Mouse (Mus musculus) splenic B cell, adult 2 months (primary cell): Measurements from ENCODE around the gene Ntrk2.

ENCODE experiments used
- DNase-seq: peaks from one replicate; pipeline ENCODE4 v3.0.0-alpha.2; 2011; ENCODE audit warnings: low read depth, low spot score
- H3K27me3 ChIP-seq: 2 replicates; pipeline ENCODE4 v1.6.1; 2012; ENCODE audit warnings: mild to moderate bottlenecking, low read length, moderate library complexity, mixed read lengths; ENCODE audit not compliant: control insufficient read depth, poor library complexity, insufficient read depth, severe bottlenecking
- H3K36me3 ChIP-seq: 2 replicates; pipeline ENCODE4 v1.6.1; 2012; ENCODE audit warnings: mild to moderate bottlenecking, low read length, moderate library complexity, mixed read lengths; ENCODE audit not compliant: control insufficient read depth, poor library complexity, insufficient read depth, severe bottlenecking

The Ntrk2 gene

GRCm38 (mm10) chr13:58896254-58896910 lies 90.0 kb downstream of the Ntrk2 start:
- Histone ChIP-seq H3K36me3 (no peaks in the 10 kb centered on the region), H3K27me3 (no peaks in the 10 kb centered on the region)
- DNase-seq = no peak

DNA sequence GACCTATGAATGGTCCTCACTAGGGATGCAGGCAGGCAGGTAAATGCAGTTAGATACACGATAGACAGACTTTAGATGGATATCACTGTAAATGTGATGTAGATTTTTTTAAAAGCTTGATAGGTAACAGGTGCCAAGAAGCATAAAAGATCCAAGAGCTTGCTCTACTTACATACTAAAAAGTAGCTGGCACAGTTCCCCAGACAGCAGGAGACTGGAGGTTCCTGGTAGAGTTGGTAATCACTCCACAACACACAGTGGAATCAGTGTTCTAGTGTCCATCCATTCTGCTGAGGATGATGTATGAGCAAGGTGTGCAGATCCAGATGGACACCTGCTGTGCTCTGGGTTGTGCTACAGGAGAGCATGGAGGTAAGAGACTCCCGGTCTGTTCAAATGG lies 93.0 kb downstream of the Ntrk2 start:
- no peaks in the 10 kb centered on the region for H3K27me3 ChIP-seq
- DNase-seq = no peak
- no peaks in the 10 kb centered on the region for H3K36me3 ChIP-seq

DNA sequence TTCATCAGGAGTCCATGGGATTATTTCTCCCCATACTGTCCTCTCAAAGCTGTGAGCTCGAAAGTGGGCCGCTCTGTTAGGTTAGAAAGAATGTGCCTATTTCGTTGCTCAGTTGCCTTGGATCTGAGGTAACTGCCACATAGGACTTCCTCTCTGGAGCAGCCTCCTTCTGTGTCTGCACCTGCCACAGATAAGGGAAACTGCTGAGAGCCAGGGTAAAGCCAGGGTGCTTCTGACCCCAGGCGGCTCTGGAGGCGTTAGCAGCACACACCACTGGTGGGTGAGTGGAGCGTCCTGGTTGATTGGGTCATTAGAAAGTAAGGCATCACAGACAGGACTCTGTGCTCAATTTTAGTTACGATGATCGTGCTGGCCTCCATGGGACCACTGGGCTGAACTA lies 95.9 kb downstream of the Ntrk2 start:
- no peak for DNase-seq
- H3K36me3 ChIP-seq = no peaks in the 10 kb centered on the region
- no peaks in the 10 kb centered on the region; the same call in 1 of the 2 replicates for H3K27me3 ChIP-seq

DNA sequence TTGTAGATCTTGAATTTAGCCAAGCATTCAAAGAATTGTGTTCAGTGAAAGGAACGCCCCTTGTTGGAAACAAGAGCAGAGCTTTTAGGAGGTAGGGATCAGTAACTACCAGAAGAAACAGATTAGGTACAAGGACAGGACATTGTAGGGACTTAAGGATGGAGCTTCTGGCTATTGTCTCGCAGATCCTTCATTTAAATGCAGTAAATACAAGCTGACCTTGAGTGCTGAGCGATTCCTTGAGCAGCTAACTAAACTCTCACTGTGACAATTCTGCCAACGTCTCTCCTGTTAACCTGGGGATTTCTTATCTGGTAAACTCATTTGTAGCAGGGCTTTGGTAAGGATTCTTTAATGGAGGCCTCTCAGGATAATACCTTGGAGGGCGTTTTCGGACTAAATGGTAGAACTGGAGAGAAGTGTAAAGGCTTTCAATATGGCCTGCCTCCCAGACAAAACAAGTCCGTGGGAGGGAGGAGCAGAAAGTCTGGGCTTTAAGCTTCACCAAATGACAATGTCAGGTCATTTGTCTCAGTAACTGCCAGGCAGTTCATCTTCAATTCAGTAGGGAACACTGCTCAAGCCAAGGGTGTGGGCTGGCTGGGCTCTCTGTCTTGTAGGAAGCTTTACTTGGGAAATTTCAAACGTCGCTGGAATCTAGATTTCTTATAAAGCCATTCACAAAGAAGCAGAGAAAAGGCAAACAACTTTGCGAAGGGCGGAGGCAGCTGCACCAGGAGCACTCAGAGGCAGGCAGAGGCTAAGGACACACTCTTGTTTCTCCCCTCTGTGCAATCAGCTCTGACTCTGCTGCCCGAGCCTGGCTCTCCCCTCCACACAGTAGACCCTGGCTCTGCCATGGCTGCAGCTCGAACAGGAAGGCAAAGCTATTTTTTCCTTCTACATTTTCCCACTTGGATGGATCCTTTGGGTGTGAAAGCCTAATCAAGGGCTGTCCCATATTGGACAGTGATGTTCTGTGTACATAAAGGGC lies 98.7 kb downstream of the Ntrk2 start:
- Histone ChIP-seq H3K36me3 (no peaks in the 10 kb centered on the region), H3K27me3 (no peaks in the 10 kb centered on the region; the same call in 1 of the 2 replicates)
- DNase-seq = no peak

DNA sequence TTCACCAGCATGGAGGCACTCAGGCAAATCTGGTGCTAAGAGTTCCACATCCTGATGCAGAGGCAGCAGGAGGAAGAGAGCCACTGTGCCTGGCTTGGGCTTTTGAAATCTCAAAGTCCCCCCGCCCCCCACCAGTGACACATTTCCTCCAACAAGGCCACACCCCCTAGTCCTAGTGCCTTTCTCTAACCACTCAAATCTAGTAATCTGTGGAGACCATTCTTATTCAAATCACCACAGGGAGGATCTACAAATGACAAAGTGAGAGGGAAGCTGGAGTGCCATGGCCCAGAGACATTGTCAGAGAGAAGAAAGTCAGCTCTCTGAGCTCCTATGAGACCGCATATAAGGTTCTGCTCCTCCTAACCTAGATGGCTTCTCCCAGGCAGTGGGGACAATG lies 105.6 kb downstream of the Ntrk2 start:
- no peak for DNase-seq
- Histone ChIP-seq H3K36me3 (no peaks in the 10 kb centered on the region), H3K27me3 (no peaks in the 10 kb centered on the region)

GRCm38 (mm10) chr13:58912559-58912958 lies 106.2 kb downstream of the Ntrk2 start:
- DNase-seq = no peak
- no peaks in the 10 kb centered on the region for H3K27me3 ChIP-seq

GRCm38 (mm10) chr13:58914061-58914814 lies 107.9 kb downstream of the Ntrk2 start:
- no peaks in the 10 kb centered on the region for H3K36me3 ChIP-seq
- H3K27me3 ChIP-seq = no peaks in the 10 kb centered on the region
- DNase-seq = no peak

More at GRCm38 (mm10) chr13:58912559-58912958, 106.2 kb downstream of the Ntrk2 start:
- no peaks in the 10 kb centered on the region for H3K36me3 ChIP-seq

GRCm38 (mm10) chr13:58916348-58916747 lies 110.0 kb downstream of the Ntrk2 start:
- no peaks in the 10 kb centered on the region for H3K36me3 ChIP-seq
- DNase-seq = no peak
- H3K27me3 ChIP-seq = no peaks in the 10 kb centered on the region

DNA sequence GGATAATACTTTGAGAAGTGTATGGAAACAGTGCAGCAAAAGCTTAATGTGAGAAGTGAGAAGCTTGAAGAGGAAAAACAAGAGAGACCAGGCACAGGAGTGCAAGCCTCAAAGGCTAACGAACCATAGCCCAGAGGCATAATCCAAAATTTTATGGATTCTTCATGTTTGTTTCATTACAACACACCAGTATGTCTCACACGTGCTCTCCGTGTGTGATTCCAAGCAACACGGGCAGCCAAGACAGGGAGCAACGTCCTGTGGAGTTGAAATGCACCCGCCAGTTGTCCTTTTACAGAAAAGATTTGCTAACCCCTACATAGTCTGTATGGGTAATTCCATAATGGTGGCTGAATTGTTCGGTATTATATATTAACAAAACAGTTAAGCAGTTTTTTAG lies 113.9 kb downstream of the Ntrk2 start:
- H3K27me3 ChIP-seq = no peaks in the 10 kb centered on the region
- no peak for DNase-seq
- no peaks in the 10 kb centered on the region for H3K36me3 ChIP-seq

DNA sequence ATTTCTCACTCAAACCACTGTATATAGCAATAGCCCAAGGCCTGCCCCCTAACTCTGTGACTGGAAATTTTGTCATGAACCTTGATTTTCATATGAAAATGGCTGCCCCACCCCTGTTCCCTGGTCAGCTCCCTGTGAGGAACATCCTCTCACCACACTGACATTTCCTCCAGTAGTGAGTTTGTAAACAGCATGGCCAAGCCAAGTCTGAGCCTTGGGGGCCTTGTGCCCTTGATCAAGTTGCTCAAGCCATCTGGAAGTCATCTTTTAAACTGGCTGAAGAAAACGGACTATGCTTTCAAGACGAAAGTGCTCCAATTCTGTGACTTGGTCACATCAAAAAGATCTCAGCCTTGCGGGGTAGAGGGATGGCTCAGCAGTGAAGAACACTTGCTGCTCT lies 114.9 kb downstream of the Ntrk2 start:
- Histone ChIP-seq H3K27me3 (no peaks in the 10 kb centered on the region), H3K36me3 (no peaks in the 10 kb centered on the region)
- DNase-seq = no peak

DNA sequence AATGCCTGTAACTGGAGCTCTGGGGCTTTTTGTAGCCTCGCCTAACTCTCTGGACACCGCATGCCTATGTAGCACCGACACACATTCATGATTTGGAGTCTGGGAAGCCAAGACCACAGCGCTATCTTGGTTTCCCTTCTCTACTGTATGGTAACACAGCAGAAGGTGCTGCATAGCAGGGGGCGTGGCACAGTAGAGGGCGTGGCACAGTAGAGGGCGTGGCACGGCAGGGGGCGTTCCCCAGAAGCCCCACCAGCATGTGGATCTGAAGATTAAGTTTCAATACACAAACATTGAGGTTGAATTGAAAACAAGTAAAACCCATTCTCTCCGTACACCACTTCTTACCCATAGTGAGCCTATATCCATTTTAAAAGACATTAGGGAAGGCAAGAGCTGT lies 115.3 kb downstream of the Ntrk2 start:
- no peak for DNase-seq
- Histone ChIP-seq H3K36me3 (no peaks in the 10 kb centered on the region), H3K27me3 (no peaks in the 10 kb centered on the region)

DNA sequence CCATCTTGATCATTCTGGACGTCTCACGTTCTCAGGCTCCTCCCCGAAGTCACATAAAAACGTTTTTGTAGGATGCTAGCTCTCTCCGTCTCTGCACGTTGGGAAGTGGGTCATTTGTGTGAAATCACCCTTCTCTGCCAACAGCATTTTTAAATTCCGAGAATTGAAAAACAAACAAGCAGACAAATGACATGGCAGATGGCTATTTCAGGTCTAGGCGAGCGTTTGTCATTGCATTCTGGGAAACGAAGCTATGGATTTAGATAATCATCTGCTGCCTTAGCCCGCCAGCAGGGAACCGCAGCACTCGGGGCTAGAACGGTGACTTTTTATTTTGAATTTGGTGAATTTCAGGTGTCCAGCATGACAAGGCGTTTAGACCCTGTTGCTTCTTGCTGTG lies 115.8 kb downstream of the Ntrk2 start:
- Histone ChIP-seq H3K27me3 (no peaks in the 10 kb centered on the region), H3K36me3 (no peaks in the 10 kb centered on the region)
- no peak for DNase-seq

DNA sequence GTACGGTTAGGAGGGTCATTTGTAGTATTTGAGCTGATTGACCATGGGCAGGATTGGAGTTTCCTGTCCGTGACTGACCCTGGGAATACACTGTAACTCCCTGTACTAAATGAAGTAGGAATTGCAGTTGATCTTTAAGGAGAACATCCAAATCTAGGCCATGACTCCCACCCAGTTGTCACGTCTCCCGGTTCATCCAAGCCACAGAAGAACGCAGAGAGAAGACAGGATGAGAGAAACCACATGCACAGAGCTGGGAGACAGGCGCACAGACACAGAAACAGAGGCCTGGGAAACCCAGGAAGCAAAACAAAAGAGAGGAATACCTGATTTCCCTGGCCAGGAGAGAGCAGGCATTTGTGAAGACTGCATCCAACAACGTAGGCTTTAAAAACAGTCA lies 117.1 kb downstream of the Ntrk2 start:
- Histone ChIP-seq H3K36me3 (no peaks in the 10 kb centered on the region), H3K27me3 (no peaks in the 10 kb centered on the region)
- no peak for DNase-seq

- no peak for DNase-seq
- no peaks in the 10 kb centered on the region for H3K27me3 ChIP-seq
- H3K36me3 ChIP-seq = no peaks in the 10 kb centered on the region
Observed at GRCm38 (mm10) chr13:58924486-58924885, 118.1 kb downstream of the Ntrk2 start.

GRCm38 (mm10) chr13:58927186-58927585 lies 120.8 kb downstream of the Ntrk2 start:
- no peak for DNase-seq
- Histone ChIP-seq H3K27me3 (no peaks in the 10 kb centered on the region), H3K36me3 (no peaks in the 10 kb centered on the region)
